Mouse (Mus musculus): ENCODE results near the gene Dnajc17. TPM values are rescaled to one million over a fixed set of nuclear protein-coding genes. Genes with fewer than 3 reads are reported as not detected.

The Dnajc17 gene
- total and polyA plus RNA-seq, 3 experiments = 14.7 to 15.8 TPM; not detected in 1

DNA sequence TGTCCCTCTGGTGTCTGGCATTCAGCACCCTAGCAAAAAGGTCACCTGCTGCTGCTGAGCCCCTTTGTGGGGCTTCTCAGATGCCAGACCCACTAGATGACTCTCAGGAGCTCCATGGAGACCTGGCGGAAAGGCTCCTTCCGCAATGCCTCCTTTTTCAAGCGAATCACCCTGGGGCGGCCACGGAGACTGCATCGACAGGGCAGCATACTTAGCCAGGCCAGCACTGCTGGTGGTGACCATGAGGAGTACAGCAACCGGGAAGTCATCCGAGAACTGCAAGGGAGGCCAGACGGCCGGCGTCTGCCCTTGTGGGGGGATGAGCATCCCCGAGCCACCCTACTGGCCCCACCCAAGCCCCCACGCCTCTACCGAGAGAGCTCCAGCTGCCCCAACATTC is 33.7 kb downstream of the Dnajc17 start:
- H3K9ac ChIP-seq (ENCODE audit: control insufficient read depth, low read depth, low read length, poor library complexity, severe bottlenecking) = no peak overlapping the region
- no peaks in the 10 kb centered on the region for H3K27me3 ChIP-seq (ENCODE audit: control insufficient read depth in 1 of 2, insufficient read depth in 2 of 2, low read length in 2 of 2)
- peaks cover 7 to 31% of the 10 kb centered on the region in 2 experiments; a peak in 3 of 4 replicates for H3K4me1 ChIP-seq (ENCODE audit: control insufficient read depth in 1 of 2, insufficient read depth in 2 of 2, low read length in 2 of 2)
- H3K4me3 ChIP-seq (ENCODE audit: control insufficient read depth in 1 of 2, insufficient read depth in 1 of 2, low read depth in 2 of 2, low read length in 2 of 2) = no peak overlapping the region
- H3K9me3 ChIP-seq (replicated peaks; ENCODE audit: insufficient read depth, low read length) = no peaks in the 10 kb centered on the region
- H3K79me2 ChIP-seq (ENCODE audit: control insufficient read depth, insufficient read depth, low read length, poor library complexity) = no peaks in the 10 kb centered on the region
- H3K27ac ChIP-seq (ENCODE audit: control insufficient read depth, low read depth, low read length) = no peak overlapping the region
- DNase-seq (ENCODE audit: low read depth, low spot score) = no peak
- H3K36me3 ChIP-seq (ENCODE audit: control insufficient read depth in 1 of 2, insufficient read depth in 2 of 2, low read length in 2 of 2) = peaks cover 0 to 12% of the 10 kb centered on the region in 2 experiments; a peak in 2 of 4 replicates
- no peak for TF ChIP-seq TBP (IDR thresholded peaks at IDR 0.05; ENCODE audit: low read depth, low read length)
- TF ChIP-seq ZMIZ1 (IDR thresholded peaks at IDR 0.05; ENCODE audit: low read depth, low read length) = no peak
- TF ChIP-seq MXI1 (IDR thresholded peaks at IDR 0.05; ENCODE audit: low read depth, low read length) = no peak
- TF ChIP-seq NELFE (IDR thresholded peaks at IDR 0.05; ENCODE audit: low read depth, low read length) = no peak

DNA sequence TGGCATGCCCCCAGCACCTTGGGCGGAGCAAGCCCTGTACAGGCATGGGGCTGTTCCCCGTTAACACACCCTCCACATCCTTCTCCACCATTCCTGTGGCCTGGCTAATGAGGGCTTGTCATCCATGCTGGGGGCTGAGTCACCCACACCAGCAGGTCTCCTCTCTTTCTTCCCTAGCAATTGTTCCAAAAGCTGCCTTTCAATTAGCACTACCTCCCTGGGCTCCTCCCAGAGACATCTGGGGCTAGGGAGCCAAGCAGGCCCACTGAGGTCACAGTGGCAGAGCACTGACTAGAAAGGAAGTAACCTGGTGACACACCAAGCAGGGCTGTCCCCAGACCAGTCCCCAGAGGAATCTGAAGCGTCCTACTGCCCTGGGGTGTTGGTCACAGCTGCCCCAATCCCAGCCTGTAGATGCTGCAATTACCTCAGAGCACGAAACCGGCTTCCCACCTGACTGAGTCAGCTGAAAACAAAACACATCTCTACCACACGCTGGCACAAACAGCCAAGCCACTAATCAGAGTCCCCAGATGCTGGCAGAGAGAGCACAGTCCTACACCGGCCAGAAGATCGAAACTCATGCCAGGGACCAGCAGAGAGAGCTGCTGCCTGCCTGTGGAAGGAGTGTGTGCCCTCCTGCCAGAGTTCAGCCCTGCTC is 34.5 kb downstream of the Dnajc17 start, which contains the start of gene Gm14137:
Gene Gm14137, plus strand, starts transcription at position 519 of the 661 bp plus-strand sequence.
- H3K79me2 ChIP-seq (ENCODE audit: control insufficient read depth, insufficient read depth, low read length, poor library complexity) = no peaks in the 10 kb centered on the region
- no peaks in the 10 kb centered on the region for H3K9me3 ChIP-seq (replicated peaks; ENCODE audit: insufficient read depth, low read length)
- no peaks in the 10 kb centered on the region for H3K27me3 ChIP-seq (ENCODE audit: control insufficient read depth in 1 of 2, insufficient read depth in 2 of 2, low read length in 2 of 2)
- H3K4me3 ChIP-seq (ENCODE audit: control insufficient read depth in 1 of 2, insufficient read depth in 1 of 2, low read depth in 2 of 2, low read length in 2 of 2) = no peak within 1 kb of the TSS
- peak; percentile 38 for DNase-seq (ENCODE audit: low read depth, low spot score)
- no peak within 1 kb of the TSS for H3K27ac ChIP-seq (ENCODE audit: control insufficient read depth, low read depth, low read length)
- no peak for TF ChIP-seq SMC3 (IDR thresholded peaks at IDR 0.05; ENCODE audit: low read depth, low read length)
- no peak for TF ChIP-seq KAT2A (conservative IDR thresholded peaks at IDR 0.05; ENCODE audit: low read depth, low read length)
- TF ChIP-seq MAZ (IDR thresholded peaks at IDR 0.05; ENCODE audit: low read depth, low read length) = no peak
- TF ChIP-seq TAL1 (IDR thresholded peaks at IDR 0.05; ENCODE audit: low read length) = no peak
- no peak for TF ChIP-seq GABPA (IDR thresholded peaks at IDR 0.05; ENCODE audit: low read depth, low read length)
- TF ChIP-seq E2F4 (IDR thresholded peaks at IDR 0.05; ENCODE audit: borderline replicate concordance, low read depth, low read length) = no peak
- TF ChIP-seq POLR2AphosphoS2 (IDR thresholded peaks at IDR 0.05; ENCODE audit: low read length) = no peak
- TF ChIP-seq MEF2A (IDR thresholded peaks at IDR 0.05; ENCODE audit: extremely low read depth, insufficient replicate concordance, low read depth, low read length, poor library complexity, severe bottlenecking) = no peak
- no peak for TF ChIP-seq MXI1 (IDR thresholded peaks at IDR 0.05; ENCODE audit: low read depth, low read length)
- TF ChIP-seq MAFK (IDR thresholded peaks at IDR 0.05; ENCODE audit: borderline replicate concordance, low read depth, low read length) = no peak
- no peak for TF ChIP-seq TBP (IDR thresholded peaks at IDR 0.05; ENCODE audit: low read depth, low read length)
- no peak for TF ChIP-seq ZNF384 (IDR thresholded peaks at IDR 0.05; ENCODE audit: low read depth, low read length)
- TF ChIP-seq RCOR1 (IDR thresholded peaks at IDR 0.05; ENCODE audit: low read depth, low read length) = no peak
- no peak for TF ChIP-seq BHLHE40 (IDR thresholded peaks at IDR 0.05; ENCODE audit: borderline replicate concordance, low read depth, low read length)
- H3K4me1 ChIP-seq (ENCODE audit: control insufficient read depth in 1 of 2, insufficient read depth in 2 of 2, low read length in 2 of 2) = peaks cover 7 to 35% of the 10 kb centered on the region in 2 experiments; a peak in 3 of 4 replicates
- peaks cover 0 to 14% of the 10 kb centered on the region in 2 experiments; a peak in 2 of 4 replicates for H3K36me3 ChIP-seq (ENCODE audit: control insufficient read depth in 1 of 2, insufficient read depth in 2 of 2, low read length in 2 of 2)
- no peak within 1 kb of the TSS for H3K9ac ChIP-seq (ENCODE audit: control insufficient read depth, low read depth, low read length, poor library complexity, severe bottlenecking)

Measured in MEL (cell line).